Mouse (Mus musculus) kidney, adult 8-10 months (tissue): ENCODE data around the gene P4htm.
"Not testable (repeated sequence)": the region's sequence is repeated elsewhere in the genome, so short reads cannot be mapped to it uniquely, and the experiment has no call there.

Experiments used
- DNase-seq, 2 experiments: peaks; one replicate each; pipeline ENCODE4 v3.0.0; 2022

Gene P4htm

GRCm38 (mm10) chr9:108596998-108597764, at the start of gene P4htm:
Gene P4htm (minus strand): TSS chr9:108597667.
- DNase-seq: peak in 1 of 2 experiments; percentile 28

DNA sequence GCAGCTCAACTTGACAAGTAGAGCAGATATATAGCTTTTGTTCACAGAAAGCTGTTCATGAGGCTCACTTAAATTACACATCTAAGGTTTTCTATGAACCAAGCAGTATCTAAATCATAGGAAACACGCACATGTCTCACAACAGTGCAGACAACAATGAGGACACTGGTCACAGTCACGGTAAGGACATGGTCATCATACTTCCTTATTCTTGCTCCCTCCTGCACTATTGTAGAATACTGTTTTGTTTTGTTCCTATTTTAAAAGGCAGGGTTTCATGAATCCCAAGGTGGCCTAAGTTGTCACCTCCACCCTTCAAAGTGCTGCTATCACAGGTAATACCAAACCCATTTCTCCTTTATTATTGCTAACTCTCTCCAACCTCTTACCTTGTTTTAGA, 42.4 kb upstream of the P4htm start:
- no peak for DNase-seq

GRCm38 (mm10) chr9:108635415-108635814, 37.9 kb upstream of the P4htm start:
- peak in 1 of 2 experiments; percentile 3 for DNase-seq

- no peak for DNase-seq
These were observed 36.4 kb upstream of the P4htm start for GRCm38 (mm10) chr9:108633846-108634245.

GRCm38 (mm10) chr9:108632375-108632774, 34.9 kb upstream of the P4htm start:
- DNase-seq: no peak

DNA sequence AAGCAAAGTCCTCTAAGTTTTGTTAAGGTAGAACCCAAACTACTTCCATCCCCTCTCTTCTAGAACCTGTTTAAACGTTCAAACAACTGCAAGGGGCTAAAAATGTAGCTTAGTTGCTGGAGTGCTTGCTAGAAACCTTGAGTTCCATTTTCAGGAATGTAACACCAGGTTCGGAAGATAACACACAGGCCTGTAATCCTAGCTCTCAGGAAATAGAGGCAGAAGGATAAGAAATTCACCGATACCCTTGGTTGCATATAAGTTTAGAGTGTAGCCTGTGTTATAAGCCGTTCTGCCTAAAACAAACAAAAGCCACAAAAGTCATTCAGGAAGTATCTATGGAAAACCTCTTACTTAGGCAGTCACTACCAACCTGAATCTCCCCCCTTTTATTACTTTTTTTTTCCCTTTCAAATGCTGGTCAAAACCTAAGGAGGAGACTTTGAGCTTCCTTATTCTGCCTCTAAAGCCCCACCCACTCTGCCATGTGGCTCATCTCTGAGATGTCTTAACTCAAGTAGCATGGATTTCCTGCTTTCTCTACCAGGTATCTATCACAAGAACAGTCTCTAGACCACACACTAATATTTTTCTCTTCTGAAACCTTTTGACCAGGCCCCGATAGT, 34.3 kb upstream of the P4htm start:
- DNase-seq: no peak

- DNase-seq: no peak
These were observed 33.2 kb upstream of the P4htm start for GRCm38 (mm10) chr9:108630683-108631082.

DNA sequence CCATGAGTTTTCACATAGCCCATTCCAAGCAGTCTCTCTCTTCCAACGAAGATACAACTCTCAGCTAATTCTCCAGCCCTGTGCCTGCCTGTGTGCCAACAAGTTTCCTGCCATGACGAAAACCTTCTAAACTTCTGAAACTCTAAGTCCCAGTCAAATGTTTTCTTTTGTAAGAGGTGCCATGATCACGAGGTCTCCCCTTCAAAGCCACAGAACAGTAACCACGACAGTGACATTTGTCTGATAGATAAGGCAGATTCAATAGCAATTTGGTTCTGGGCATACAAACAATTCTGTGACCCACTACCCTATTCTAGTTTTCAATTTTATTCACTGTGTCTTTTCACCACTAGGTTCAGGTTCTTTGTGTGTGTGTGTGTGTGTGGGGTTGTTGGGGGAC, 30.7 kb upstream of the P4htm start:
- DNase-seq: no peak

DNA sequence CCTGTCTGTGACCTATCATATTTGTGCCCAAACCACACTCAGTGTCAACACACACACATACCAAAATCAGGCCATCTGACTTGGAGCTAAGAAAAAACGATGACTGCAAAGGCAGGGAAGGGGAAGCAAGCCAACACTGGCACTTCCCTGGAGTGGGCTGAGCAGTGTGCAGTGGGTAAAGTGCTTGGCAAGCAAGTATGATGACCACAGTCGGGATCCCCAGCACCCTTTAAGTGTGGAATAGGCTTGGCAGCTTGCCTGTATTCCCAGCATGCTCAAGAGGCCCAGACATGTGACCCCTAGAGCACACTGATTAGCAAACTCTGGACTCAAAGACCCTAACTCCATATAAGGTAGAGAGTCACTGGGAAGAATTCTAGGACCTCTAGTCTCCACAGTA, 29.0 kb upstream of the P4htm start:
- DNase-seq: peak; percentile 21 to 38

GRCm38 (mm10) chr9:108617301-108617700, 19.8 kb upstream of the P4htm start:
- no peak for DNase-seq

- DNase-seq: no peak
These were observed 14.0 kb upstream of the P4htm start for GRCm38 (mm10) chr9:108611488-108611887.

DNA sequence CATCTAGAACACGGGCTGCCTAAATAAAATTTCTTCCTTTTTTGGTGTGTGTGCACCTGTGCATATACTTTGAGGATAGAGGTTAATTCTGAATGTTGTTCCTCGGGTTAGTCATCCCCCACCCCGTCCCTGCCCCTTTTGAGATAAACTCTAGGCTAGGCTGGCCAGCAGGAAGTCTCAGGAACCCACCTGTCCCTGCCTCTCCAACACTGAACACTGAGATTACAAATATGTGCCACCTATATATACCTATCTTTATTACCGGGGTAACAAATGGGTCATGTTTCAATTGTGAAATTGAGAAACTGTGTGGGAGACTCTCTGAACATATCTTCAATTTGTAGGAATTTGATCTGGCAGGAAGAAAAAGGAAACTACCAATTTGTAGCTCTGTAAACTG, 11.4 kb upstream of the P4htm start:
- no peak for DNase-seq

DNA sequence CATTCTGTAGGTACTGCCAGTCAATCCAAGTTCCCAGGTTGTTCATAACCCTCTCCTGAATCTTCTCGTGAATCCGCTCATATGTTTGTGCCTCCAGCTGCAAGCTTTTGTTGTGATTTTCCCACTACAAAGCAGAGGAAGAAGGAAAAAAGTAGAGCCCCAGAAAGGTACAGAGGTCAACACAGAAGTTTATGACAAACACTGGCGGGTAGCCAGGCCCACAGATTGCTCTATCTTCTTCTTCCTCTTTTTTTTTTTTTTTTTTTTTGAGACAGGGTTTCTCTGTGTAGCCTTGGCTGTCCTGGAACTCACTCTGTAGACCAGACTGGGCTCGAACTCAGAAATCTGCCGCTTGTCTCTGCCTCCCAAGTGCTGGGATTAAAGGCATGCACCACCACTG, 10.5 kb upstream of the P4htm start:
- DNase-seq: not testable (repeated sequence)

- no peak for DNase-seq
These were observed 4.5 kb upstream of the P4htm start for GRCm38 (mm10) chr9:108601986-108602385.

GRCm38 (mm10) chr9:108600011-108600410, 2.5 kb upstream of the P4htm start:
- DNase-seq: no peak

- no peak for DNase-seq
These were observed 1.6 kb upstream of the P4htm start for GRCm38 (mm10) chr9:108599021-108599566.

DNA sequence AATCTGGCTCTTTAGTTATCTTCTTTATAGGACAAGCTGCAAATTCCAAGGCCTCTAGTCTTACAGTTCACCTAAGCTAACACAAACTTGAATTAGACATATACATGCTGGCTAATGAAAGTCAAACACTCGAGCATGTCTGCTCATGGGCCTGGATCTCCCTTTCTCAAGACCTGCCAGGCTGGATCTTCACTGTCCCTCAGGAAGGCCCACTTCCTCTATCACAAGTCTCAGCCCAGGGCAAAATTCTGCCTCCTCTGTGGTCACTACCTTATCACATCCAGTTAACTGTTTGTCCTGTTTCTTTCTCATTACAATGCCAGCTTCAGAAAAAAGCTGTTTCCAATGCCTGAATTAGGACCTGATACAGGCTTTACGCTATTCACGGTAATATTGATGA, 3.1 kb downstream of the P4htm start:
- no peak for DNase-seq

DNA sequence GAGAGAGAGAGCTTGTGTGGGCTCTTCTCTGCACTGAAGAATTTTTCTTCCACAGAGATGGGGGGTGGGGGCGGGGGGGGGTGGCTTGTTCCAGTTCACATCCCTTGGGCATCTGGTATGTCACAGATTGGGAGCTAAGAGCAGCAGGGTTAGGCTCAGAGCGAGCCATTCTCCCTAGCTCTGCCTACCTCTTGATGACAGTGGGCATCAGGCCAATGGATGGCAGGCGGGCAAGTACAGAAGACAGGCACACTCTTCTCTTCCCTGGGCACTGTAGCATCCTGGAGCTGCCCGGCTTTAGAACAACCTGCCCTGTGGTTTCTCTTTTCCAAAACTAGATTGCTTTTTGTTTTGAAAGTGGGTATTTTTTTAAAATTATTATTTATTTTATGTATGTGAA, 6.0 kb downstream of the P4htm start:
- DNase-seq: no peak

GRCm38 (mm10) chr9:108589229-108589628, 8.2 kb downstream of the P4htm start:
- no peak for DNase-seq

DNA sequence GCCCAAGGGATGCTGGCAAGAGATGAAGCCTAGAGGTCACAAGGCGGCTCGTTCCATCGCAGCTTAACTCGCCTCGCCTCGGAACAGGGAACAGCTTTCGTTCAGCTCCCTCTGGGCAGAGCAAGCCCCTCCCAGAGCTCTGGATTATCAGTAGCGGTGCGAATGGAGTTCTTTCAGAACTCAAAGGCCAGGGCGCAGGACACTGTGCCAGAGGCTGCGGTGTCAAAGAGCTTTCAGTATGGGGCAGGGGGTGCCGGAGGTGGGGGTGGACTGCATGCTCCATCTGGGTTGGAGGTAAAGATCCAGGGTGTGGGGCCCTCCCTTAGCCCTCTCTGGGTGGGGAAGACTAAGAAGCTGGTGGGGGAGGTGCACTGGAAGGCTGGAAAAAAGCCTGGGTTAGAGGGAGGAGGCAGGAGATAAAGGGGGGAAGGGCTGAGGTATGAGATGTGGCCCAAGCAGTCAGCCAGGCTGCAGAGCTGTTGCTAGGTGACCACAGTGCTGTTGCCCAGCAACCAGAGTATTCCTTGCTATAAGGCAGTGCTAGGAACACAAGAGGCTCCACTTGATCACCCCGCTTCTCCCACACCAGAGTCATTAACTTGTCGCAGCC, 9.8 kb downstream of the P4htm start:
- DNase-seq: peak; percentile 49

DNA sequence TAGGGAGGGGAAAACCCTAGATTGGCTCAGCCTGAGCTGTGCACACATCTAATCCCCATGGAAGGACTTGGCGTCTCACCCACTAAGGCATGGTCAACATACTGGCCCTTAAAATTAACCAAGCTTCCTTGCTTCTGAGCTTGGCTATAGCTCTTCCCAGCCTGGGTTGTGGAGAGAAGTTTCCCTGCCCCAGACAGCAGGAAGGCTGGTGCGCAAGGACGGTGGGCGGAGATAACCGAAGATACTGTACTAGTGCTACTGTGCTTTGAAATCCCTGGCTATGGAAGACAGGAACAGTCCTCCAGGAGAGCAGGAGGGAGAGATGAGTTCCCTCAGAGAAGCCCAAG, 18.1 kb downstream of the P4htm start:
- DNase-seq: no peak

GRCm38 (mm10) chr9:108578545-108579343, 18.7 kb downstream of the P4htm start, which contains the start of gene Wdr6:
Gene Wdr6 (minus strand): TSS chr9:108578739.
- peak; percentile 94 to 96 for DNase-seq
